Mouse (Mus musculus): ENCODE results near the gene Tuba1b. TPM values are rescaled to one million over a fixed set of nuclear protein-coding genes. Genes with fewer than 3 reads are reported as not detected.
"Not testable (repeated sequence)": the region's sequence is repeated elsewhere in the genome, so short reads cannot be mapped to it uniquely, and the experiment has no call there.

Tuba1b gene
- total and polyA plus RNA-seq, 2 experiments from 2014 or later: 1,582 to 3,264 TPM

- ATAC-seq (ENCODE audit: low FRiP score) (peak; percentile 70), DNase-seq (ENCODE audit: low spot score) (peak; percentile 96)
- Histone ChIP-seq H3K4me3 (ENCODE audit: low read depth, low read length) (peak overlapping the region; percentile 12; the same call in 1 of the 2 replicates), H3K27ac (ENCODE audit: low read depth, low read length) (peak overlapping the region; percentile 88), H3K9ac (replicated peaks; ENCODE audit: low read length, poor library complexity, severe bottlenecking) (peak overlapping the region; percentile 36; the same call in 1 of the 2 replicates), H3K36me3 (ENCODE audit: insufficient read depth, low read length) (no peaks in the 10 kb centered on the region), H3K4me1 (ENCODE audit: insufficient read depth, low read length) (peaks cover 32% of the 10 kb centered on the region), H3K9me3 (ENCODE audit: low read length) (no peaks in the 10 kb centered on the region), H3K4me2 (ENCODE audit: low read depth, low read length, poor library complexity, severe bottlenecking) (peak overlapping the region; percentile 39), H3K27me3 (ENCODE audit: insufficient read depth, low read length) (no peaks in the 10 kb centered on the region)
- 20% methylated on average over 14 of the region's 14 CpGs for WGBS
- no peak for TF ChIP-seq CTCF (IDR thresholded peaks at IDR 0.05)
Measured at GRCm38 (mm10) chr15:98977759-98978408, 43.5 kb upstream of the Tuba1b start.

- Histone ChIP-seq H3K9ac (replicated peaks; ENCODE audit: low read length, poor library complexity, severe bottlenecking) (peak overlapping the region; percentile 25; the same call in 1 of the 2 replicates), H3K27ac (ENCODE audit: low read depth, low read length) (peak overlapping the region; percentile 88), H3K27me3 (ENCODE audit: insufficient read depth, low read length) (no peaks in the 10 kb centered on the region), H3K4me3 (ENCODE audit: low read depth, low read length) (no peak overlapping the region), H3K4me1 (ENCODE audit: insufficient read depth, low read length) (peaks cover 36% of the 10 kb centered on the region), H3K9me3 (ENCODE audit: low read length) (no peaks in the 10 kb centered on the region), H3K4me2 (ENCODE audit: low read depth, low read length, poor library complexity, severe bottlenecking) (peak overlapping the region; percentile 39; the same call in 1 of the 2 replicates), H3K36me3 (ENCODE audit: insufficient read depth, low read length) (no peaks in the 10 kb centered on the region)
- DNase-seq (ENCODE audit: low spot score) (no peak), ATAC-seq (ENCODE audit: low FRiP score) (no peak)
- 49% methylated on average over 21 of the region's 21 CpGs for WGBS
- no peak for TF ChIP-seq CTCF (IDR thresholded peaks at IDR 0.05)
Measured at GRCm38 (mm10) chr15:98976763-98977758, 42.7 kb upstream of the Tuba1b start.

GRCm38 (mm10) chr15:98973015-98973614 lies 38.8 kb upstream of the Tuba1b start:
- Histone ChIP-seq H3K4me3 (ENCODE audit: low read depth, low read length) (no peak overlapping the region), H3K9me3 (ENCODE audit: low read length) (no peaks in the 10 kb centered on the region), H3K4me1 (ENCODE audit: insufficient read depth, low read length) (peaks cover 26% of the 10 kb centered on the region), H3K36me3 (ENCODE audit: insufficient read depth, low read length) (no peaks in the 10 kb centered on the region), H3K4me2 (ENCODE audit: low read depth, low read length, poor library complexity, severe bottlenecking) (no peak overlapping the region), H3K9ac (replicated peaks; ENCODE audit: low read length, poor library complexity, severe bottlenecking) (no peak overlapping the region), H3K27me3 (ENCODE audit: insufficient read depth, low read length) (no peaks in the 10 kb centered on the region), H3K27ac (ENCODE audit: low read depth, low read length) (peak overlapping the region; percentile 96)
- no peak for ATAC-seq (ENCODE audit: low FRiP score)
- no peak for TF ChIP-seq CTCF (IDR thresholded peaks at IDR 0.05)
- DNase-seq (ENCODE audit: low spot score): no peak
- WGBS: 68% methylated on average over 9 of the region's 9 CpGs

DNA sequence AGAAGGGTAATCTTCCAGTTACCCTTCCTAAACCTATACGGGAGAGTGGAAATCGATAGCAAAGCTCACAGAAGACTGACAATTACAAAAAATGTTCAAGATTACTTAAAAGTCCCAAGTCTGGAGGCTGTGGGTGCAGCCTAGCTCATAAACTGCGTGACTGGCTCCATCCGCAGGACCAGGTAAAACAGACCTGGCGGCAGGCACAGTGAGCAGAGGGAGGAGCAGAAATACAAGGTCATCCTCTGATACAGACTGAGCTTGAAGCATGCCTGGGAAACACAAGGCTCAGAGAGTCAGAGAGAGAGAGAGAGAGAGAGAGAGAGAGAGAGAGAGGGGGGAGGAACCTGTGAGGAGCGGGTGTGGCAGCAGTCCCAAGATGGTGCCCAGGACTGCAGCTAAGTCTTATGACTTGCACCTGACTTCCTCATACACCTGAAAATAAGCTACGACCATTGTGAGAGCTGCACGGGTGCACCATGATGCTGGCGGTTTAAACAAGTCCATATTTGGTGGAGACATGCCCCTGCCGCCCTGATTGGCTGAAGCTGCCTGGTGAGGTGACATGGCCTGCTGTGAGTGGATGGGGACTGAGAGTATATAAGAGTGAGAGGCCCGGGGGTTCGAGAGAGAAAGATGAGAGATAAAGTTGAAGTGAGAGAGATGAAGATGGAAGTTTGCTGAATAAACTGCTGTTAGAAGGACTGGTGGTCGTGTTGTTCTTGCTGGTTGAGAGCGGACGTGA lies 37.4 kb upstream of the Tuba1b start:
- not testable (repeated sequence) for H3K27me3 ChIP-seq (ENCODE audit: insufficient read depth, low read length); H3K36me3 ChIP-seq (ENCODE audit: insufficient read depth, low read length); H3K9me3 ChIP-seq (ENCODE audit: low read length)
- DNase-seq (ENCODE audit: low spot score) (peak; percentile 48), ATAC-seq (ENCODE audit: low FRiP score) (peak; percentile 57)
- H3K4me3 ChIP-seq (ENCODE audit: low read depth, low read length): peak overlapping the region; percentile 16
- peaks cover 18% of the 10 kb centered on the region for H3K4me1 ChIP-seq (ENCODE audit: insufficient read depth, low read length)
- peak overlapping the region; percentile 50 for H3K9ac ChIP-seq (replicated peaks; ENCODE audit: low read length, poor library complexity, severe bottlenecking)
- peak overlapping the region; percentile 96 for H3K27ac ChIP-seq (ENCODE audit: low read depth, low read length)
- 34% methylated on average over 14 of the region's 15 CpGs for WGBS
- peak overlapping the region; percentile 52 for H3K4me2 ChIP-seq (ENCODE audit: low read depth, low read length, poor library complexity, severe bottlenecking)

DNA sequence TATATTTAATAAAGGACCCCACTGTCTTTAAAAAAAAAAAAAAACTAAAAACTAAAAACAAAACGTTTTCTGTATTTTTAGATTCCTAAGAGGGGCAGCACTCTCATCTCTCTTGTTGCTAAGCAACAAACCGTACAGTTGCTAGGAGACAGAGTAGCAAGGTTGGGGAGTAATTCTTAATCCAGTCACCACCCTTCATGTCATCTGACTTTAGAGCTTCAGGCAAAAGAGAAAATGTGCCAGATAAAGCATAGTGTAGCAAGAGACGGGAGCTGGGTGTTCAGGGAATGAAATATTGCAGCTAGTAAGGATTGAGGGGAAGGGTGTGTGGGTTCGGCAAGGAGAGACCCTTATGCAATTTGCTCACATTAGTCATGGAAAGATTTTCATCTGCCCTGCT lies 36.7 kb upstream of the Tuba1b start:
- no peak; the same call in 1 of the 2 replicates for TF ChIP-seq CTCF (IDR thresholded peaks at IDR 0.05)

More for the DNA sequence above, 36.7 kb upstream of the Tuba1b start:
- Histone ChIP-seq H3K9ac (replicated peaks; ENCODE audit: low read length, poor library complexity, severe bottlenecking) (peak overlapping the region; percentile 50), H3K4me1 (ENCODE audit: insufficient read depth, low read length) (peaks cover 16% of the 10 kb centered on the region), H3K27ac (ENCODE audit: low read depth, low read length) (peak overlapping the region; percentile 96), H3K27me3 (ENCODE audit: insufficient read depth, low read length) (no peaks in the 10 kb centered on the region), H3K4me2 (ENCODE audit: low read depth, low read length, poor library complexity, severe bottlenecking) (peak overlapping the region; percentile 52), H3K4me3 (ENCODE audit: low read depth, low read length) (peak overlapping the region; percentile 16), H3K36me3 (ENCODE audit: insufficient read depth, low read length) (no peaks in the 10 kb centered on the region), H3K9me3 (ENCODE audit: low read length) (no peaks in the 10 kb centered on the region)
- ATAC-seq (ENCODE audit: low FRiP score) (peak; percentile 76), DNase-seq (ENCODE audit: low spot score) (peak; percentile 96)
- 7% methylated on average over 4 of the region's 4 CpGs for WGBS
